Mouse (Mus musculus): ENCODE measurements around the gene Hes1.

DNA sequence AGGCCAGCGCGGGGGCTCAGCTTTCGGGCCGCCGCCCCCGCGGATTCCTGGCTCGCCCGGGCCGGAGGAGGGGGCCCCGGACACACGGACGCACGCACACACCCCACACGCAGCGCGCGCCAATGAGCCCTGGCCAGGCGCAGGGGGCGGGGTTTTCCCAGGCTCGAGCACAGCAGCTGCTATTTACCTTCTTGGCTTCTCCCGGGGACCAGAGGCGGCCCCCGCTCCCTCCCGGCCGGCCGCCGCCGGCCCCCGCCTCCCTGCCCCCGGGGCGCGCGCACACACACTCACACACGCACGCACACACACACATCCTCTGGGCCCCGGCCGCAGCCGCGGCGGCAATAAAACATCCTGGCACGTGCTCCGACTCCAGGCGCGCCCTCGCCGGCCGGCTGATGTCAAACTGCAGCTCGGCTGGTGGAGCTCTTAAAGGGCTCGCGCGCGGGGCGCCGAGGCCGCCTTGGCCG, at the start of gene Hes1:
- TF ChIP-seq CTCF (IDR thresholded peaks at IDR 0.05; ENCODE audit: borderline replicate concordance, insufficient read depth, low read length): no peak
- no peak for TF ChIP-seq POLR2A (IDR thresholded peaks at IDR 0.05; ENCODE audit: low read depth, low read length)
